9 mouse cellular contexts compared by ENCODE assay signal in genomic region chr4:34958155-34959028, GRCm38 (mm10).
DNase-seq lines count a peak whose midpoint lies in the region; ATAC-seq lines count a peak whose summit lies in the region.
"Had no signal": no experiment of that assay in that cellular context is flagged by ENCODE, and none has a peak within 500 bp of the region (broad histone marks: within the 10 kb centered on the region; RNA-seq: fewer than 3 reads in every experiment).

No protein-coding gene starts in this region.

- peak; percentile 75 for ATAC-seq in midbrain, embryonic 15.5 days (replicated peaks)

- no peak overlapping the region for H3K4me3 ChIP-seq in limb, embryonic 10.5 days
- no peak overlapping the region for H3K4me3 ChIP-seq in midbrain, embryonic 15.5 days
- H3K4me3 ChIP-seq: erythroblast, embryonic 14.5 days had no signal

- H3K4me2 ChIP-seq in midbrain, embryonic 15.5 days, result peak overlapping the region; percentile 21; the same call in 1 of the 2 replicates

- H3K27me3 ChIP-seq in limb, embryonic 10.5 days (ENCODE audit: low read depth, poor library complexity, severe bottlenecking), result no peaks in the 10 kb centered on the region
- no peaks in the 10 kb centered on the region for H3K27me3 ChIP-seq in midbrain, embryonic 15.5 days (replicated peaks)

- peak; percentile 53 to 66 for DNase-seq in layer of hippocampus, postnatal 10 days (ENCODE audit: low spot score in 2 of 2)
- DNase-seq in layer of hippocampus, postnatal 36 days, result no peak
- peak; percentile 9 for DNase-seq in MEL-GATA-1-ER (ENCODE audit: extremely low read depth, low read depth)
- peak; percentile 75 for DNase-seq in embryo, embryonic 10 days (ENCODE audit: low spot score)
- peak; percentile 39 to 57 for DNase-seq in heart, postnatal 36 days
- DNase-seq in limb, embryonic 10.5 days (ENCODE audit: low spot score), result peak; percentile 53
- peak; percentile 39 for DNase-seq in thymus, postnatal 25 days

- no peak overlapping the region for H3K9ac ChIP-seq in midbrain, embryonic 15.5 days

- no peak overlapping the region for H3K27ac ChIP-seq in limb, embryonic 10.5 days
- no peak overlapping the region for H3K27ac ChIP-seq in midbrain, embryonic 15.5 days

- no peaks in the 10 kb centered on the region for H3K36me3 ChIP-seq in limb, embryonic 10.5 days
- no peaks in the 10 kb centered on the region for H3K36me3 ChIP-seq in midbrain, embryonic 15.5 days (replicated peaks)

- intact Hi-C loops in heart, postnatal 36 days (cut with DNase I), result loop anchor here (1.0 to 10.0 kb wide), 3 partner anchors 199 to 416 kb away; partner anchors contain the start of gene Mob3b

- H3K9me3 ChIP-seq in limb, embryonic 10.5 days (replicated peaks), result no peaks in the 10 kb centered on the region
- no peaks in the 10 kb centered on the region for H3K9me3 ChIP-seq in midbrain, embryonic 15.5 days

- WGBS in limb, embryonic 10.5 days, result 46% methylated on average over 12 of the region's 12 CpGs
- 45% methylated on average over 12 of the region's 12 CpGs for WGBS in midbrain, embryonic 15.5 days

- H3K4me1 ChIP-seq in limb, embryonic 10.5 days, result no peaks in the 10 kb centered on the region
- peaks cover 4% of the 10 kb centered on the region; the same call in 1 of the 2 replicates for H3K4me1 ChIP-seq in midbrain, embryonic 15.5 days

Comparison
In these comparisons a context has a peak if more than half of its experiments do, and no peak if none do; other contexts are left out.
1. DNase-seq: peak in layer of hippocampus, postnatal 10 days (2 of 2), MEL-GATA-1-ER (single experiment), embryo, embryonic 10 days (single experiment), heart, postnatal 36 days (2 of 2), limb, embryonic 10.5 days (single experiment) and thymus, postnatal 25 days (single experiment); none in layer of hippocampus, postnatal 36 days (0 of 2).